Mouse (Mus musculus): Measurements from ENCODE around the gene Mmp24. TPM values are rescaled to one million over a fixed set of nuclear protein-coding genes. Genes with fewer than 3 reads are reported as not detected.

Mmp24 gene
- polyA plus RNA-seq, 1 experiment = 0.14 TPM

DNA sequence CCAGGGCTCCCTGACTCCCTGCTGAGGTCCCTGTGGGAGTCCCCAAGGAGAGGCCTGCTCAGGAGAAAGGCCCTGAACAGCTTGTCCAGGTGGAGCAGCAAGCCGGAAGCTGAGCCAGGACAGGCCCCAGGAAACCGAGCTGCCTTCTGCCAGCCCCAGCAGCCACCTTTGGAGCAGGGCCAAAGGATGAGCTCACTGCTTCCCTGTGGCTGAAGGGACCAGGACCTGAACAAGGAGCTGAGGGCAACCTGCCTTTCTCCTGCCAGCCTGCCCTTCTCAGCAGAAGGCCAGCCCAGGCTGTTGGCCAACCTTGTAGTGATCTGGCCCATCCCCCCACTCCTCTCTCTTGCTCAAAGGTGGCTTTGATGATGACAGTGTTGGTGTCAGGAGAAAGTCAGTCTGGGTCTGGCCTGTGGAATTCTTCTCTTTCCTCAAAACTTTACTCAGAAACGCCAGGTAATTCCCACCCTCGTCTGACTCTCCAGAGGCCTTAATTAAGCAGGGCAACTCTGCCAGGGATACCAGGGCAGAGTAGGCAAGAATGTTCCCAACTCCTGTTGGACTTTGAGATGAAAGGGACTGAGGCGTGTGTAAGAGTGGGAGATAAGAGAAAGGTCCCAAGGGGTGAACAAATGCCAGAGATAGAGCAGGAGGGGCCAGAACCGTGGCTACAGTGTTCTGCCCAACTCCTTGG lies 30.2 kb downstream of the Mmp24 start:
- H3K4me3 ChIP-seq (ENCODE audit: insufficient read depth, low read depth, low read length) = no peak overlapping the region
- no peak overlapping the region for H3K27ac ChIP-seq (ENCODE audit: insufficient read depth, low read depth, low read length)
- WGBS = 41% methylated on average over 6 of the region's 6 CpGs
- peak; percentile 62 for DNase-seq
- no peaks in the 10 kb centered on the region for H3K36me3 ChIP-seq (ENCODE audit: control insufficient read depth, insufficient read depth, low read length)
- H3K27me3 ChIP-seq (replicated peaks; ENCODE audit: control insufficient read depth, insufficient read depth, low read length) = no peaks in the 10 kb centered on the region
- TF ChIP-seq POLR2A (IDR thresholded peaks at IDR 0.05; ENCODE audit: low read depth, low read length) (no peak), CTCF (conservative IDR thresholded peaks at IDR 0.05; ENCODE audit: insufficient read depth, insufficient read length, low read depth, low read length) (no peak)
- peaks cover 4% of the 10 kb centered on the region; the same call in 1 of the 2 replicates for H3K4me1 ChIP-seq (ENCODE audit: control insufficient read depth, insufficient read depth, low read length)

DNA sequence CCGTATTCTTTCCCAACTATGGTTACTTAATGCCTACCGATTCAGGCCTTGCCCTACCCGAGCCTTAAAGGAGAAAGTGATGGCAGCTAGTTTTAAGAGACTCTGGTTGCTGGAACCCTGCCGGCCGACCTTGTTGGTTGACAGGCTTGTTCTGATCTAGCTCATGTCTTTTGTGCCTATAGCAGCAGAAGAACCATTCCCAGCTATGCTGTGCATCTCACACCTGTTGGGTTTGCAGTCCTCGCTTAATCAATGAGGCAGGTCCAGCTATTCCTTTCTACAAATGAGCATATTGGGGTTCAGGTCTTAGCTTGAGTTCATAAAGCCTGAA lies 30.7 kb downstream of the Mmp24 start:
- H3K36me3 ChIP-seq (ENCODE audit: control insufficient read depth, insufficient read depth, low read length) = no peaks in the 10 kb centered on the region
- H3K4me1 ChIP-seq (ENCODE audit: control insufficient read depth, insufficient read depth, low read length) = peaks cover 4% of the 10 kb centered on the region; the same call in 1 of the 2 replicates
- no peaks in the 10 kb centered on the region for H3K27me3 ChIP-seq (replicated peaks; ENCODE audit: control insufficient read depth, insufficient read depth, low read length)
- TF ChIP-seq CTCF (conservative IDR thresholded peaks at IDR 0.05; ENCODE audit: insufficient read depth, insufficient read length, low read depth, low read length) = no peak
- TF ChIP-seq POLR2A (IDR thresholded peaks at IDR 0.05; ENCODE audit: low read depth, low read length) = no peak
- no peak overlapping the region for H3K27ac ChIP-seq (ENCODE audit: insufficient read depth, low read depth, low read length)
- WGBS = 88% methylated on average over 6 of the region's 6 CpGs
- DNase-seq = no peak
- H3K4me3 ChIP-seq (ENCODE audit: insufficient read depth, low read depth, low read length) = no peak overlapping the region

DNA sequence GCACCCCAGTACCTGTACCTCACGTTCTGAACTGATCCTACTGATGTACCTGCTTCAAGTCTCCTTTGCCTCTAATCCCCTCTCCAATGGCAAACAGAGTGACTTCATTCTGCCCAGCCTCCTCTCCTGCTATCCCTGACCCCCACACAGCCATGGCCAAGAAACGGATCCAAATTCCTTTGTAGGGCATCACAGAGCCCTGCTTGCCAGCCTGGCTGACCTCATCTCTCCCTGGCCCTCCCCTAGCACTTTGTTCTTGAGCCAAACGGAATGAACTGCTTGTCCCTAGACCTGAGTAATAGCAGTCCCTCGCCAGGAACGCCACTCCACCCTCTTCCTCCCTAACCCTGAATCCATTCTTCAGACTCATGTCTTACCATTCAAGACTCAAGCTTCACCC lies 31.4 kb downstream of the Mmp24 start:
- H3K27me3 ChIP-seq (replicated peaks; ENCODE audit: control insufficient read depth, insufficient read depth, low read length) = no peaks in the 10 kb centered on the region
- H3K36me3 ChIP-seq (ENCODE audit: control insufficient read depth, insufficient read depth, low read length) = no peaks in the 10 kb centered on the region
- no peak overlapping the region for H3K27ac ChIP-seq (ENCODE audit: insufficient read depth, low read depth, low read length)
- H3K4me3 ChIP-seq (ENCODE audit: insufficient read depth, low read depth, low read length) = no peak overlapping the region
- 45% methylated on average over 5 of the region's 5 CpGs for WGBS
- no peak for TF ChIP-seq CTCF (conservative IDR thresholded peaks at IDR 0.05; ENCODE audit: insufficient read depth, insufficient read length, low read depth, low read length)
- TF ChIP-seq POLR2A (IDR thresholded peaks at IDR 0.05; ENCODE audit: low read depth, low read length) = no peak
- H3K4me1 ChIP-seq (ENCODE audit: control insufficient read depth, insufficient read depth, low read length) = peaks cover 4% of the 10 kb centered on the region; the same call in 1 of the 2 replicates
- peak; percentile 27 for DNase-seq

DNA sequence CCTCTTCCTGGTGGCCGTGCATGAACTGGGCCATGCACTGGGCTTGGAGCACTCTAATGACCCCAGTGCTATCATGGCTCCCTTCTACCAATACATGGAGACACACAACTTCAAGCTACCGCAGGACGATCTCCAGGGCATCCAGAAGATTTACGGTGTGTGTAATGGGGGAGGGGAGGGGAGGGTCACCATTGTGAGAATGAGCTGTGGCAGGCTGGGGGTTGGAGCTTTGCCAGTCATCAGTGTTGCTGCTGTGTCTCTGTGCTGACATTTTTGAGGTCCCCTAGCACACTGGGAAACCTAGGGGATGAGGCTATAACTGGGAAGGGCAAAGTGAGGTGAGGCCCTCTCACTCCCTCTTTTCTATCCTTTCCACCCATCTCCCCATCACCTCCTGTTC lies 32.3 kb downstream of the Mmp24 start:
- no peak overlapping the region for H3K27ac ChIP-seq (ENCODE audit: insufficient read depth, low read depth, low read length)
- 48% methylated on average over 4 of the region's 4 CpGs for WGBS
- no peak overlapping the region for H3K4me3 ChIP-seq (ENCODE audit: insufficient read depth, low read depth, low read length)
- DNase-seq = no peak
- peaks cover 4% of the 10 kb centered on the region; the same call in 1 of the 2 replicates for H3K4me1 ChIP-seq (ENCODE audit: control insufficient read depth, insufficient read depth, low read length)
- H3K36me3 ChIP-seq (ENCODE audit: control insufficient read depth, insufficient read depth, low read length) = no peaks in the 10 kb centered on the region
- no peak for TF ChIP-seq CTCF (conservative IDR thresholded peaks at IDR 0.05; ENCODE audit: insufficient read depth, insufficient read length, low read depth, low read length)
- TF ChIP-seq POLR2A (IDR thresholded peaks at IDR 0.05; ENCODE audit: low read depth, low read length) = no peak
- no peaks in the 10 kb centered on the region for H3K27me3 ChIP-seq (replicated peaks; ENCODE audit: control insufficient read depth, insufficient read depth, low read length)

DNA sequence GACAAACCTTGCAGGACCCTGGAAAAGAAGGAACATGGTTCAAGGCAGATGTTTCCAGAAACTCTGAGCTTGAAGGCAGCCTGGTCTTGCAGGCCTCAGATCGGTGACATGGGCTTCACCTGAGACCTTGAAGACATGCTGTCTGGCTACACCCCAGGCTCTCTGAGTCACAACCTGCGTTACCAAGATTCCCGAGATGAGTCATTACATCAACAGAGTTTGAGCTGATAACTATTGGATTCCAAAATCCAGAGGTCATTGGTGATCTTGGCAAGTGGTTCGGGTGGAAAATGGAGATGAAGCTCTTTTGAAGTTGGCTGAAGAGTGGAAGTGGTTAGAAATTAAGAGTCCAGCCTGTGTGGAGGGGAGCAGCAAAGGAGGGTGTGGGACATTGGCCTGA lies 34.5 kb downstream of the Mmp24 start:
- Histone ChIP-seq H3K4me1 (ENCODE audit: control insufficient read depth, insufficient read depth, low read length) (peaks cover 4% of the 10 kb centered on the region; the same call in 1 of the 2 replicates), H3K4me3 (ENCODE audit: insufficient read depth, low read depth, low read length) (no peak overlapping the region), H3K27ac (ENCODE audit: insufficient read depth, low read depth, low read length) (no peak overlapping the region), H3K27me3 (replicated peaks; ENCODE audit: control insufficient read depth, insufficient read depth, low read length) (no peaks in the 10 kb centered on the region), H3K36me3 (ENCODE audit: control insufficient read depth, insufficient read depth, low read length) (no peaks in the 10 kb centered on the region)
- DNase-seq = no peak
- WGBS = 78% methylated on average over 4 of the region's 4 CpGs
- TF ChIP-seq CTCF (conservative IDR thresholded peaks at IDR 0.05; ENCODE audit: insufficient read depth, insufficient read length, low read depth, low read length) = no peak

DNA sequence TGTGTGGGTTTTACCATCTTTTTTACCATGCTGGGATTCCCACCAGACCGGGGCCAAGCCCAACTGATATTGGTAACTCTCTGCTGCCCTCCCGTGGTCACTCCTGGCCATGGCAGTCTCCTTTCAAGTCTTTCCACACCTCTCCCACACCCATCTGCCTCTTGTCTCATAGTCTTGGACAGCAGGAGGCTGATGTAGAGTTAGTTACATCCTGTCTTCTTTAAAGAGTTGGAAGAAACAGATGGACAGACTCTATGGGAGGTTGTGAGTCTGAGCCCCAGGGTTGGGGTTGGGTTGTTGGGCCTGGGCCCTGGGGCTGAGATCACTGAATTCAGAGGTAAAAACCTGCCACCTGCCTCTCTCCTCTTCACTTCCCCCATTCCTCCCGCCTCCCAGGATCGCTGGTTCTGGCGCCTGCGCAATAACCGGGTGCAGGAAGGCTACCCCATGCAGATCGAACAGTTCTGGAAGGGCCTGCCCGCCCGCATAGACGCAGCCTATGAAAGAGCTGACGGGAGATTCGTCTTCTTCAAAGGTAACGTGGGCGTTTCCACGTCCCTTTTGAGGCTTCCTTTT lies 36.8 kb downstream of the Mmp24 start:
- no peak overlapping the region for H3K27ac ChIP-seq (ENCODE audit: insufficient read depth, low read depth, low read length)
- no peak overlapping the region for H3K4me3 ChIP-seq (ENCODE audit: insufficient read depth, low read depth, low read length)
- H3K27me3 ChIP-seq (replicated peaks; ENCODE audit: control insufficient read depth, insufficient read depth, low read length) = no peaks in the 10 kb centered on the region
- H3K4me1 ChIP-seq (ENCODE audit: control insufficient read depth, insufficient read depth, low read length) = no peaks in the 10 kb centered on the region
- WGBS = 40% methylated on average over 16 of the region's 16 CpGs
- peak; percentile 96 for TF ChIP-seq CTCF (conservative IDR thresholded peaks at IDR 0.05; ENCODE audit: insufficient read depth, insufficient read length, low read depth, low read length)
- TF ChIP-seq POLR2A (IDR thresholded peaks at IDR 0.05; ENCODE audit: low read depth, low read length) = no peak
- DNase-seq = peak; percentile 73
- no peaks in the 10 kb centered on the region for H3K36me3 ChIP-seq (ENCODE audit: control insufficient read depth, insufficient read depth, low read length)

DNA sequence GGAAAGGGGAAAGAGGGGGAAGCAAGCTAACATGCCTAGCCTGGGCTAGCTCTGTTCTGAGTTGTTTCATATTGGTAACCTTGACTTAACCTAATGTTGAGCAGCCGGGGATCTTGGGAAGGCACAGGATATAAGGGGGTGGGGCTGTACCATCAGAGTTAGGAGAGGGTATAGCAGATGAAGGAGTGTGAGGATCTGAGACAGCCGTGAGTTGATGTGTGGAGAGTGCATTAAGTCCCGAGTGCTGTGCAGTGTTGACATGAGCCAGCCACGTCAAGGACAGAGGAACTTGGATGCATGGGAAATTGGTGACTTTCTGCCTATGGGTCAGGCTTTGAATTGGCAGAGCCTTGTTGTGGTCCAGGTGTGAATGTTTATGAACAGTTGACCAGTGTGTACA lies 37.5 kb downstream of the Mmp24 start:
- Histone ChIP-seq H3K36me3 (ENCODE audit: control insufficient read depth, insufficient read depth, low read length) (no peaks in the 10 kb centered on the region), H3K27me3 (replicated peaks; ENCODE audit: control insufficient read depth, insufficient read depth, low read length) (no peaks in the 10 kb centered on the region), H3K27ac (ENCODE audit: insufficient read depth, low read depth, low read length) (no peak overlapping the region), H3K4me1 (ENCODE audit: control insufficient read depth, insufficient read depth, low read length) (no peaks in the 10 kb centered on the region), H3K4me3 (ENCODE audit: insufficient read depth, low read depth, low read length) (no peak overlapping the region)
- TF ChIP-seq POLR2A (IDR thresholded peaks at IDR 0.05; ENCODE audit: low read depth, low read length) (no peak), CTCF (conservative IDR thresholded peaks at IDR 0.05; ENCODE audit: insufficient read depth, insufficient read length, low read depth, low read length) (no peak)
- WGBS = 82% methylated on average over 4 of the region's 4 CpGs
- no peak for DNase-seq
